Mouse (Mus musculus): ENCODE measurements around the gene Foxl1. TPM values are rescaled to one million over a fixed set of nuclear protein-coding genes. Genes with fewer than 3 reads are reported as not detected.

Foxl1 gene
- polyA plus RNA-seq, 1 experiment from 2014 or later: 4.6 TPM

GRCm38 (mm10) chr8:121107668-121108656, 19.8 kb upstream of the Foxl1 start, which contains the start of gene Mthfsd:
Mthfsd (minus strand) TSS chr8:121108392.
- Histone ChIP-seq H3K27me3 (replicated peaks; ENCODE audit: low read depth, poor library complexity, severe bottlenecking) (peaks cover 39% of the 10 kb centered on the region), H3K4me1 (peaks cover 38% of the 10 kb centered on the region), H3K9me3 (no peaks in the 10 kb centered on the region), H3K36me3 (replicated peaks) (peaks cover 38% of the 10 kb centered on the region), H3K4me3 (peak within 1 kb of the TSS; percentile 90), H3K27ac (replicated peaks) (peak within 1 kb of the TSS; percentile 92)
- 2% methylated on average over 75 of the region's 75 CpGs for WGBS
- DNase-seq (ENCODE audit: low spot score): peak; percentile 99

- 15% methylated on average over 5 of the region's 5 CpGs for WGBS
- no peak for DNase-seq (ENCODE audit: low spot score)
Measured at GRCm38 (mm10) chr8:121108657-121109056, 19.1 kb upstream of the Foxl1 start.

GRCm38 (mm10) chr8:121111145-121111907, 16.4 kb upstream of the Foxl1 start:
- no peak overlapping the region for H3K27ac ChIP-seq (replicated peaks)
- H3K4me1 ChIP-seq: peaks cover 51% of the 10 kb centered on the region
- H3K27me3 ChIP-seq (replicated peaks; ENCODE audit: low read depth, poor library complexity, severe bottlenecking): peaks cover 72% of the 10 kb centered on the region
- no peak overlapping the region for H3K4me3 ChIP-seq
- peaks cover 4% of the 10 kb centered on the region for H3K36me3 ChIP-seq (replicated peaks)
- 48% methylated on average over 7 of the region's 7 CpGs for WGBS
- DNase-seq (ENCODE audit: low spot score): no peak
- H3K9me3 ChIP-seq: no peaks in the 10 kb centered on the region

More at GRCm38 (mm10) chr8:121108657-121109056, 19.1 kb upstream of the Foxl1 start:
- peak overlapping the region; percentile 90 for H3K4me3 ChIP-seq
- peak overlapping the region; percentile 92 for H3K27ac ChIP-seq (replicated peaks)
- H3K4me1 ChIP-seq: peaks cover 44% of the 10 kb centered on the region
- H3K9me3 ChIP-seq: no peaks in the 10 kb centered on the region
- peaks cover 45% of the 10 kb centered on the region for H3K27me3 ChIP-seq (replicated peaks; ENCODE audit: low read depth, poor library complexity, severe bottlenecking)
- peaks cover 31% of the 10 kb centered on the region for H3K36me3 ChIP-seq (replicated peaks)

DNA sequence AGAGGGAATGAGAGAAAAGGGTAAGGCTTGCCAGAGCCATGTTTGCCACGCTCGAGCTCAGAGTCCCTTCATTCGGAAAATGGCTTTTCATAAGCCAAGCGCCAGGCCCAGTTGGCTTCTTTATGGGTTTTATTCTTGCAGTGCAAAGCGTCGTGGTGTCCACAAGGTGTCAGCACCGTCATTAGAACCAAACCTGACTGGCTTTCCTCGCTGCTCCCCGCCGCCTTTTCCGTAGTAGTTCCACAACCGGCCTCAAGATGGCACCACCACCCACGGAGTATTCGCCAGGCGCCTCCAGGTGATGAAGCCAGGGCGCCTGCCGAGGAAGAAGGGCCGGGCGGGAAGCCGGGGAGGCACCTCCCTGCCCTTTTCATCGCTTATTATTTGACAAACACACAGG, 14.5 kb upstream of the Foxl1 start:
- H3K9me3 ChIP-seq: no peaks in the 10 kb centered on the region
- peaks cover 52% of the 10 kb centered on the region for H3K4me1 ChIP-seq
- H3K36me3 ChIP-seq (replicated peaks): no peaks in the 10 kb centered on the region
- 0 out of 2 replicates have a peak overlapping the region, but pooled peaks have one; percentile 16 for H3K4me3 ChIP-seq
- no peak overlapping the region for H3K27ac ChIP-seq (replicated peaks)
- WGBS: under 1% methylated on average over 21 of the region's 21 CpGs
- H3K27me3 ChIP-seq (replicated peaks; ENCODE audit: low read depth, poor library complexity, severe bottlenecking): peaks cover 91% of the 10 kb centered on the region
- peak; percentile 96 for DNase-seq (ENCODE audit: low spot score)

DNA sequence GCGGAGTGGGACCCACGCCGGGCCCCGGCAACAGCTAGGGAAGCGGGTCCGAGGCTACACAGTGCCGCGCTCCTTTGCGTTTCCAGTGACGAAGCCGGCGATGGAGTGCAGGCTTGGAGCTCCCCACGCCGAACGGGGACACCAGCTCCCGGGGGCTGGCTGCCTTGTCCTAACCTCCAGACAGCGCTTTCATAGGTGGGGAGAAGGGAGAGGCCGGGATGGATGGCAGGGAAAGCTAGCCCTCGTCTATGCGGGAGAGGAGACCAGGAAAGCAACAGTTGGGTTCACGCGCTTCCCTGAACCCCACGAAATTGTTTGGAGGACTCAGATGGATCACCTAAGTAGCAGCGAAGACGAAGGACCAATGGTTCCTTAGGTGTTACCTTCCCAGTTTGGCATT, 12.6 kb upstream of the Foxl1 start:
- Histone ChIP-seq H3K4me1 (peaks cover 52% of the 10 kb centered on the region), H3K36me3 (replicated peaks) (no peaks in the 10 kb centered on the region), H3K27ac (replicated peaks) (0 out of 2 replicates have a peak overlapping the region, but pooled peaks have one; percentile 37), H3K27me3 (replicated peaks; ENCODE audit: low read depth, poor library complexity, severe bottlenecking) (peaks cover 97% of the 10 kb centered on the region), H3K9me3 (no peaks in the 10 kb centered on the region), H3K4me3 (peak overlapping the region; percentile 77)
- peak; percentile 59 for DNase-seq (ENCODE audit: low spot score)
- 1% methylated on average over 25 of the region's 25 CpGs for WGBS

- Histone ChIP-seq H3K27ac (replicated peaks) (peak within 1 kb of the TSS; percentile 87), H3K36me3 (replicated peaks) (peaks cover under 1% of the 10 kb centered on the region; the same call in 1 of the 2 replicates), H3K4me3 (peak within 1 kb of the TSS; percentile 77), H3K9me3 (no peaks in the 10 kb centered on the region), H3K27me3 (replicated peaks; ENCODE audit: low read depth, poor library complexity, severe bottlenecking) (peaks cover 98% of the 10 kb centered on the region), H3K4me1 (peaks cover 61% of the 10 kb centered on the region)
- DNase-seq (ENCODE audit: low spot score): peak; percentile 90
- under 1% methylated on average over 25 of the region's 25 CpGs for WGBS
Measured at GRCm38 (mm10) chr8:121115948-121116347, 11.8 kb upstream of the Foxl1 start, which contains the start of gene Foxc2. Foxc2 (plus strand) TSS chr8:121116171.

GRCm38 (mm10) chr8:121116591-121117185, 11.1 kb upstream of the Foxl1 start:
- peak overlapping the region; percentile 87 for H3K27ac ChIP-seq (replicated peaks)
- no peaks in the 10 kb centered on the region for H3K9me3 ChIP-seq
- peaks cover 99% of the 10 kb centered on the region for H3K27me3 ChIP-seq (replicated peaks; ENCODE audit: low read depth, poor library complexity, severe bottlenecking)
- peaks cover 7% of the 10 kb centered on the region; the same call in 1 of the 2 replicates for H3K36me3 ChIP-seq (replicated peaks)
- DNase-seq (ENCODE audit: low spot score): peak; percentile 71
- WGBS: under 1% methylated on average over 55 of the region's 55 CpGs
- peak overlapping the region; percentile 77 for H3K4me3 ChIP-seq
- H3K4me1 ChIP-seq: peaks cover 68% of the 10 kb centered on the region

DNA sequence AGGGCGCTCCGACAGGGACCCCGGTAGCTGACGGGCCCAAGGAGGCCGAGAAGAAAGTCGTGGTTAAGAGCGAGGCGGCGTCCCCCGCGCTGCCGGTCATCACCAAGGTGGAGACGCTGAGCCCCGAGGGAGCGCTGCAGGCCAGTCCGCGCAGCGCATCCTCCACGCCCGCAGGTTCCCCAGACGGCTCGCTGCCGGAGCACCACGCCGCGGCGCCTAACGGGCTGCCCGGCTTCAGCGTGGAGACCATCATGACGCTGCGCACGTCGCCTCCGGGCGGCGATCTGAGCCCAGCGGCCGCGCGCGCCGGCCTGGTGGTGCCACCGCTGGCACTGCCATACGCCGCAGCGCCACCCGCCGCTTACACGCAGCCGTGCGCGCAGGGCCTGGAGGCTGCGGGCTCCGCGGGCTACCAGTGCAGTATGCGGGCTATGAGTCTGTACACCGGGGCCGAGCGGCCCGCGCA, 10.5 kb upstream of the Foxl1 start:
- DNase-seq (ENCODE audit: low spot score): peak; percentile 73
- peak overlapping the region; percentile 87 for H3K27ac ChIP-seq (replicated peaks)
- peak overlapping the region; percentile 77 for H3K4me3 ChIP-seq
- under 1% methylated on average over 62 of the region's 62 CpGs for WGBS
- H3K36me3 ChIP-seq (replicated peaks): peaks cover 12% of the 10 kb centered on the region; the same call in 1 of the 2 replicates
- H3K4me1 ChIP-seq: peaks cover 73% of the 10 kb centered on the region
- peaks cover 99% of the 10 kb centered on the region for H3K27me3 ChIP-seq (replicated peaks; ENCODE audit: low read depth, poor library complexity, severe bottlenecking)
- H3K9me3 ChIP-seq: no peaks in the 10 kb centered on the region

DNA sequence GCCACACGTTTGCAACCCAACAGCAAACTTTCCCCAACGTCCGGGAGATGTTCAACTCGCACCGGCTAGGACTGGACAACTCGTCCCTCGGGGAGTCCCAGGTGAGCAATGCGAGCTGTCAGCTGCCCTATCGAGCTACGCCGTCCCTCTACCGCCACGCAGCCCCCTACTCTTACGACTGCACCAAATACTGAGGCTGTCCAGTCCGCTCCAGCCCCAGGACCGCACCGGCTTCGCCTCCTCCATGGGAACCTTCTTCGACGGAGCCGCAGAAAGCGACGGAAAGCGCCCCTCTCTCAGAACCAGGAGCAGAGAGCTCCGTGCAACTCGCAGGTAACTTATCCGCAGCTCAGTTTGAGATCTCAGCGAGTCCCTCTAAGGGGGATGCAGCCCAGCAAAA, 9.8 kb upstream of the Foxl1 start:
- H3K27me3 ChIP-seq (replicated peaks; ENCODE audit: low read depth, poor library complexity, severe bottlenecking): peaks cover 99% of the 10 kb centered on the region
- H3K27ac ChIP-seq (replicated peaks): peak overlapping the region; percentile 87
- H3K4me1 ChIP-seq: peaks cover 75% of the 10 kb centered on the region
- no peaks in the 10 kb centered on the region for H3K9me3 ChIP-seq
- peaks cover 17% of the 10 kb centered on the region for H3K36me3 ChIP-seq (replicated peaks)
- H3K4me3 ChIP-seq: peak overlapping the region; percentile 77
- 1% methylated on average over 28 of the region's 28 CpGs for WGBS
- DNase-seq (ENCODE audit: low spot score): peak; percentile 60

GRCm38 (mm10) chr8:121118634-121119420, 8.9 kb upstream of the Foxl1 start:
- H3K4me3 ChIP-seq: peak overlapping the region; percentile 77
- no peaks in the 10 kb centered on the region for H3K9me3 ChIP-seq
- peak overlapping the region; percentile 48 for H3K27ac ChIP-seq (replicated peaks)
- peak; percentile 54 for DNase-seq (ENCODE audit: low spot score)
- under 1% methylated on average over 18 of the region's 18 CpGs for WGBS
- peaks cover 100% of the 10 kb centered on the region for H3K27me3 ChIP-seq (replicated peaks; ENCODE audit: low read depth, poor library complexity, severe bottlenecking)
- peaks cover 21% of the 10 kb centered on the region for H3K36me3 ChIP-seq (replicated peaks)
- peaks cover 66% of the 10 kb centered on the region for H3K4me1 ChIP-seq

Data from embryonic facial prominence, embryonic 10.5 days (tissue).